Mouse (Mus musculus) frontal cortex, postnatal 10 days (tissue): ENCODE results near the gene Cdc5l.
A peak's percentile ranks its signal among the peaks of the same experiment; 100 is the strongest.
"Not testable (repeated sequence)": the region's sequence is repeated elsewhere in the genome, so short reads cannot be mapped to it uniquely, and the experiment has no call there.

Experiments used
- DNase-seq, 2 experiments: peaks; one replicate each; pipeline ENCODE4 v3.0.0; 2022; ENCODE audit warnings: low spot score in 2 of 2, mixed read lengths in 1 of 2

The Cdc5l gene

DNA sequence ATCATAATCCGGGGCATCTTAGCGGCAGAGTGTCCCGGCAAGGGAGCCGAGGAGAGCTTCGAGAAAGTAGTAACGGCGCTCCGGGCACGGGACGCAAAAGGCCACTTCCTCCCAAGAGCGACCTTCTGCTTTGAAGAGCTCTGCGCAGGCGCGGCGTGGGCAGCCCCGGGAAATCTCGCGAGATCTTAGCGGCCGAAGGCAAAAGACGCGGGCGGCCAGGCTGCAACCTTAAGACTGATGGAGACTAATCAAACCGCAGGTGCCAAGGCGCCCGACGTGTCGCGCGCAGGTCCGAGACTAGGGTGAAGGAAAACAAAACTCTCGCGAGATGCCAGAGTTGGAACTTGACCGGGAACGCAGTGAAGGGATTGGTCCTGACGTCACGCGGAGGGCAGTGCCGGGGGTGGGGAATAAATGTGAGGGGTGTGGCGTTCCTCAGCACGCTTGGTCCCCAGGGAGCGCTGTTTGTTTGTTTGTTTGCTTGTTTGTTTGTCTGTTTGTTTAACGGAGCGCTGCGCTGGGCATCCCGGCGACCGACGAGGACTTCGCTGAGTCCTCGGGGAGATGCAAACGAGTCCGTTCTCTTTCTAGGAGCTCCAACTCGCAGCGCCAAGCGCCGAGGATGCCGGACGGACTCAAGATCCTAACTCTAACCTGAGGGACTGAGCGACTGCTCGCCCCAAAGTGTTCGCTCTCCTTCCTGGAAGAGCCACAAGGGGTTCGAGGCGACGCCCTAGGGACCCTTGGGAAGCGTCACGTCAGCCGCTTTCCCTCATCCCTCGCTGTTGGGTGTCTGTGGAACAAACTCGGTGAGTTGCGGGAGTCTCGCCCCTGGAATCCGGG is at the start of gene Cdc5l:
Gene Cdc5l (minus strand): TSS at position 319 of the 843 bp plus-strand sequence.
- DNase-seq: peak; percentile 96 to 97

DNA sequence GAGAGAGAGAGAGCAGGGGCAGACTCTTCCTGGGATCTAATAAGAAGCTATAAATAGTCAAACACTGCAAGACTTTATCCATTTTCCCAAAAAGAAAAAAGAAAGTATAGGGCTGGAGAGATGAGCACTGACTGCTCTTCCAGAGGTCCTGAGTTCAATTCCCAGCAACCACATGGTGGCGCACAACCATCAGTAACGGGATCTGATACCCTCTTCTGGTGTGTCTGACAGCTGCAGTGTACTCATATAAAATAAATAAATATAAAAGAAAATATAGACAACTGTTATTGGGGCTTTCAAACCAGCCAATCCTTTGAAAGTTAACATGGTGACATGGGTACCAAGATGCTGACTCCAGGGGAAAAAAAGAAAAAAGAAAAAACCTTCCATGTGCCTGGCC is 46.9 kb upstream of the Cdc5l start:
- DNase-seq: no peak

DNA sequence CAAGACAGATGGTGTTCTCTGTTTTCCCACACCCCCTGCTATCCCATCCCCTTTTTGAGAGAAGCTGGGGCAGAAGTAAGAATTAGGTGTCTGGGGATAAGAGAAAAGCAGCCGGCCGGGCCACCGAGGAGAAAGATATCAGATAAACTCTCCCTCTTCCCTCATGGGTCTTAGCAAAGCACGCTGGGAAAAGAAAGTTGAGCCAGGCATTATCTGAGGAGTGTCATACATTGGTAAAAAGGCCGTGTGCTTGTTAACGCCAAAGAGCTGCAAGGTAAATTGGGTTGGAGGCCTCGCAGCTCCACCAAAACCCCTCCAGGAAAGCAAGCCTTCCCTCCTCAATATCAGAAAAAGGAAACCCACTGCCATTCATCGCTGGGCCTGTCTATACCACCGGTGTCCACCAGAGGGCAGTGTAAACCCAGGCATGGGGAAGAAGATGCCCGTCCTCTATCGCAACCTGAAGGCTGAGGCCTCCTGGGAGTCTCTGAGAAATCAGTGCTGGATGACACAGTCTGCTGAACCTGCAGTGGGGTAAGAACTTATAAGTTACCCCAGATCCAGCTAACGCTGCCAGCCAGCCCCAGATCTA is 44.8 kb upstream of the Cdc5l start:
- DNase-seq: peak; percentile 48 to 83

DNA sequence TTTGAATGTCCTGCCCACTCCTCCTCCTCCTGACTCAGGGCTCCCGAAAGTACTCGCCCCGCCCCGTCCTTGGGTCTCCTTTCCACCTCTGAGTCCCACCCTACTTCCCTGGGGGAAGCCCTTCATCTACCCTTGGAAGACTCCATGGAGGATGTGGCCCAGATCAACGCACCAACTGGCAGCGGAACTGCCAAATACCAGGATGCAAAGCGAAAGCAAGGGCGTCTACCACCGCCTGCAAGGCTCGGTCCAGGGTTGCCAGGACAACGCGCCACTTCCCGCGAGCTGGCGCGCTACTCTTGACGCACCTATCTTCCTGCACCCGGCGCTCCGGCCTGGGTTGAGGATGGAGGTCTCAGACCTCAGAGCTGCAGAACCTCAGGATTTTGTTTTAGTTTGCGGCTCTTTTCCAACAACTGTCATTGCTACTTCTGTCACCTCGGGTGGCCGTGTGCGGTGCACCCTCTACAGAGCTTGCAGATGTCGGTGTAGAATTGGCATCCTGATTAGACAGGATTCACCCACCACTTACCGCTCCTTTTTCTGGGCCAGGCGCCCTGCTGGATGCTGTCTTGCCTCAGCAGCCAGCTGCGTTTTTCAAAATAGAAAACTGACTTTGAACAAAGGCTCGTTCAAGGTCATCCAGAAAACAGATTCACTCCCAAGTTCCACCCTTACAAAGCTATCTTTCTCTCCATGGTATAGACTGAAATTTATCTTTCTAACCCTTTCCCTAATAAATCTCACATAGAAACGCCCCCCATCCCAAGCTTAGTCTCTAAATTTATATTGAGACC is 41.3 kb upstream of the Cdc5l start, which contains the start of gene Spats1:
Gene Spats1 (minus strand): TSS at position 747 of the 797 bp plus-strand sequence.
- peak; percentile 79 to 83 for DNase-seq

DNA sequence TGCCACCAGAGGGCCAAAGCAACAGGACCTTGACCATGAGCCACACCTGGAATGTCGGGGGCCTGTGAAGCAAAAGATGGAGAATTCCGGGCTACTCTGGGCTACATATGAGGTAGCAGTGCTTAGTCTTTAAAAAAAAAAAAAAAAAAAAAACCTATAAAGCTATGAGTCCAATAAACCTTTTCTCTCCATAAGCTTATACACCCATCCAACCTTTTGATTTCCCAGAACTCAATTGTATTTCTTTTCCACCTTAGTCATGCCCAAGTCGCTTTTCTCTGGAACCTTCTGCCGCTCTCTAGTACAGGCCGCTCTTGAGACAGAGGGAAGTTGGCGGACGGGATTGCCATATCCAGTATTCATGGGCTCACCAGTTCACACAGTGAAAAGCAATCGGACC is 40.6 kb upstream of the Cdc5l start:
- no peak for DNase-seq

DNA sequence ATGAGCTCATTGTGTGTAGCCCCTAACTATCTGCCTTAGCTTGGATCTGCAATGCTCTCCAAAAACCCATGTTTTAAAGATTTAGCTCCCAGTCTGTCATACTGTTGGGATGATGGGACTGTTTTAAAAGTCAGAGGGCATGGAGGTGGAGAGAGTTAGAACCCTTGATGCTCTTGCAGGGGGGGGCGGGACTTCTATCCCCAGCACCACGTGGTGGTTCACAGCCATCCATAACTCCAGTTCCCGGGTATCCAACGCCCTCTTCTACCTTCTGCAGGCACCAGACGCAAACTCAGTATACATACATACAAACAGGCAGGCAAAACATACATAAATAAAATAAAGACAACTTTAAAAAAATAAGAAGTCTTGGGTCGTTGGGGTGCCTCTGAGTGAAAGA is 40.1 kb upstream of the Cdc5l start:
- DNase-seq: no peak

DNA sequence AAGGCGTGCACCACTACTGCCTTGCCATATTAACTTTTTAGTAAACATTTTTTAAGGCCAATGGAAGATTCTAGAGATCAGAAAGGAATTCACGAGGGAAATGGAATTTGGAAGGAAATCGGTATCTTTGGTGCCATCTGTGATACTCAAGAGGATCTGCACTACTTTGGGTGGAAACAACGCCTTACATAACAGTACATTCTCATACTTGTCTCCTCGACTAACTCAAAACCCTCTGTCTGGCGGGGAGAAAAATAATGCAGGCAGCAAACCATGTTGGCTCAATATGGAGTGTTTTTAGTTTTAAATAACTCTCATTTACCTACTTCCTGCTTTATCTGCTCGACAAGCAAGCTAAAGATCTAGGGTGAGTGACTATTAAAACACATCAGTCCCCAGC is 37.2 kb upstream of the Cdc5l start:
- no peak for DNase-seq

DNA sequence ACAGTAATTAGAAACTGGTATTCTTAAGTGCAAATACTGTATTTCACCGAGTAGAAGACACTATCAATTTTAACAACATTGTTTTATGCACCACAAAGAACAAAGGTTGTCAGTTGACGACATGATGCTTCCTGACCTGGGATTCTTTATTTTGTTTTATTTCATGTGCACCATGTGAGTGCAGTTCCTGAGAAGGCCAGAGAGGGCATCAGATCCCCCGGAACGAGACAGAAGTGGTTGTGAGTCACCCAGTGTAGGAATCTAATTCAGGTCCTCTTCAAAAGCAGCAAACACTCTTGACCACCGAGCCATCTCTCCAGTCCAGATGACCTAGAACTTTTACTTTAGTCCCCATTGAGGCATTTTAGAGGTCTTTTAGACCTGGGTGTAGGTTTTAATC is 34.8 kb upstream of the Cdc5l start:
- no peak for DNase-seq

DNA sequence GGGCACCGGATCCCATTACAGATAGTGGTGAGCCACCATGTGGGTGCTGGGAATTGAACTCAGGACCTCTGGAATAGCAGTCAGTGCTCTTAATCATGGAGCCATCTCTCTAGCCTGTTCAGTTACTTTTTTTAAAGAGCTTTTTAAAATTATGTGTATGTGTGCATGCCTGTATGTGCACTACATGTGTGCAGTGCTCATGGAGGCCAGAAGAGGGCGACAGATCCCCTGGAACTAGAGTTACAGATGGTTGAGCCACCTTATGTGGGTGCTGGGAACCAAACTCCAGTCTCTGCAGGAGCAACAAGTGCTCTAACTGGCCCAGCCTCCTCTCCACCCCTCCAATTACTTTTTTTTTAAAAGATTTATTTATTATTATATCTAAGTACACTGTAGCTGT is 33.2 kb upstream of the Cdc5l start:
- DNase-seq: no peak

DNA sequence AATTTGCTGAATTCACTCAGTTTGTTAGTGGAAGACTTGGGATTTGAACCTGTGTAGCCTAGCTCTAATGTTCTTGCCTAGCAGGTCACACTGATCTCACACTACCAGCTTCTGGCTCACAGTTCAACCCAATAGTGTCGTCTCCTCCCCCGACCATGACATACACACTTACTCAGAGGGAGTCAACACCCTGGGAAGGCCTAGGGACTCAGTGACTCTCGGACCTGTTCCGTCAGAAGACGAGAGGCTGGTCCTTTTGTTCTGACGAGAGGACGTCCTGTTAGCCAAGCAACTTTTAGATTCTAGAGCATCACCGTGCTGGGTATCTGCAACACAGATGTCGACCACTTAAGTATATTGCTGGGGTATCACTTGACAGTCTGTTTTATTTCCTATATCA is 30.7 kb upstream of the Cdc5l start:
- DNase-seq: no peak

DNA sequence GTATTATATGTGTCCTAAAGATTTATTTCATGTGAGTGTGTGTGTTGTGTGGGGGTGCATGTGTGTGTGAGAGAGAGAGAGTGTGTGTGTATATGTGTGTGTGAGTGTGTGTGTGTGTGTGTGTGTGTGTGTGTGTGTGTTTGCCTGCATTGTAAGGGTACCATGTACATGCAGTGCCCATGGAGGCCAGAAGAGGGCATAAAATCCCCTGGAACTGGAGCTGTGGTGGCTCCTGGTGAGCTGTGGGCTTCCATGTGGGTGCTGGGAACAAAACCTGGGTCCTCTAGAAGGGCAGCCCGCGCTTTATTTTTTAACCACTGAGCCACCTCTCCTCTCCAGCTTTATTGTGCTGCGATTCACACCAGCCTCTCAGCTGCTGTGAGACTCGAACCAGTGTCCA is 29.0 kb upstream of the Cdc5l start:
- no peak for DNase-seq

DNA sequence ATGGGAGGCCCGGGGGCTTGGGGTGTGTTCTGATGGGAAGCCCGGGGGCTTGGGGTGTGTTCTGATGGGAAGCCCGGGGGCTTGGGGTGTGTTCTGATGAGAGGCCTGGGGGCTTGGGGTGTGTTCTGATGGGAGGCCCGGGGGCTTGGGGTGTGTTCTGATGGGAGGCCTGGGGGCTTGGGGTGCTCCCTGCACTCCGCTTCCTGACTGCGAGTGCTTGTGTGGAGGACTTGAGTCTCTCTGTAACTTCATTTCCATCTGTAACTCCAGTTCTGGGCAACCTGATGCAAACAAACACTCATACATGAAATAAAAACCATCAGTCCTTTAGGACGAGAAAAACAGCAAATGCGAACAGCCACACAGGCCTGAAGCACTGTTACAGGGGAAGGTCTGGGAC is 25.5 kb upstream of the Cdc5l start:
- no peak for DNase-seq

DNA sequence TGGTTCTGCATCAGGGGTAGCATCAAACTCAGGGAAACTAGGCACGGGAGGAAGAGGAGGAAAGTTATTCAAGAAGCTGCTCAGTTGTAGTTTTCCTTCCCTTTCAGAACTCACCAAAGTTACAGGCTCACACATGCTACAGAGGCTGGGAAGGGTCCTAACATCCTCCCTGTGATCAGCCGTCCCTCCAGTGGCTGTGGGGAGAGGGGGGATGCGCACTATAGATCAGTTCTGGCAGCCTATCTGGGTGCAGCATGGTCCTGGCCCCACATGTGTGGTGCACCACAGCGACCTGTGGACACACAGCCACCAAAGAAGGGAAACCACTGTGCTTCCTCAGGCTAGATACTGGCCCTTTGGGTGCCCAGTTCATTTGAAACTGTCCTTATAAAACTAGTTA is 25.0 kb upstream of the Cdc5l start:
- no peak for DNase-seq

DNA sequence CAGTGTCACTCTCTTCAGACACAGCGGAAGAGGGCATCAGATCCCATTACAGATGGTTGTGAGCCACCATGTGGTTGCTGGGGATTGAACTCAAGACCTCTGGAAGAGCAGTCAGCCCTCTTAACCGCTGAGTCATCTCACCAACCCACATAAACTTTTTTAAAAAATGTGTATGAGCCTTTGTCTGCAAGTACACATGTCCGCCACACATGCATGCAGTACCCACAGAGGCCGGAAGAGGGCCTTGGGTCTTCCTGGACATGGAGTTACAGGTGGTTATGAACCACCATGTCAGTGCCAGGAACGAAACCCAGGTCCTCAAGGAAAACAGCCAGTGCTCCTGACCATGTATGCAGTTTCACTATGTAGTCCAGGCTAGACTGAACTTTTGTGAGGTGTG is 23.9 kb upstream of the Cdc5l start:
- no peak for DNase-seq

DNA sequence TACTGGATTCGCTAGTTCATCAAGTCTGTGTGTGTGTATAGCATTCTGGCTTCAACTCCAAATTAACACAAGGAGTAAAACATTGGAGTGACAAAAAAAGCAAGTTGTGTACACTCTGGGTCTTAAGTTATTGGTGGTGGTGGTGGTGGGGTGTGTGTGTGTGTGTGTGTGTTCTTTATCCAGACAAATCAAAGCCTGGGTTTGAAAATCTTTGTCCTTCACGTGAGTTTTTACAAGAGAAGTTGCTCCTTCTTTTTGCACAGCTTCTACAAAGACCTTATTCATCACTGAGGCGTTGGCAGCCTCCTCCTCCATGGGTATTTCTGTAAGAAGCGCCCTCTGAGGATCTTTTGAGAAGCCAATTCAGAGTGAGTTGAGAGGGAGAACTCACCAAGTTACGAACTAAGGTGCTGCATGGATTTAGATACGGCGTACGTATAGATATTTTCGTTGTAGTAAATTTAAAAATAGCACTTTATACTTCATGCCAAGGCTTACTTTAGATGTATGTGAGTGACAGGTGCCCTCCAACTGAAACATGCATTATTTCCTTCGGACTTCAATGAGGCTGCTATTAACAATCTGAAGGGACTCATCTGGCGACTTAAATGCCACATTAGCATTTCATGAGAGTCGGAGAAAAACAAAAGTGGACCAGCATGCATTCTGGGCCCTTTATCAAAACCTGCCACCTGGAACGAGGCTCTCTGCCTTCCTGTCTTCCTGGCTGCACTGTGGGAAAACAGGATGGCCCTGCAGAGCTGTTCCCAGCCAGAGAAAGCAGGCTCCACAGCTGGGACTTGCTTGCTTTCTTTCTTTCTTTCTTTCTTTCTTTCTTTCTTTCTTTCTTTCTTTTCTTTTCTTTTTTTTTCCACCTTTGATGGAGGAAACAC is 23.0 kb upstream of the Cdc5l start:
- DNase-seq: no peak

DNA sequence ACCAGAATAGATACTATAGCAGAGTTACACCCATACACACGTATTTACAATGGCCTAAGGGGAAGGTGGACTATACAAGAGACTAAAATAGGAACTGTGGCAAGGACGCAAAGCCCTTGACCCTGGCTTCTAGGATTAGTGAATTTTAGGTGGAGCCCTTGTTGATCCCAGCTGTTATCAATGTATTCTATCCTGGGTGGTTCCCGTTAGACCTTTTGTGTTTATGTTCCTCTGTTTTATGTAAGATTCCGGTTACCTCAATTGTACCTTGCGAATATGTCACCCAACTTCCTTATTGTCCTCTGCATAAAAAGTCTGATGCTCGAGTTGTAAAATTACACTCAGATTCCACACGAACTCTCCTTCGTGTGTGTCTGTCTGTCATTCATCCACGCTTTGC is 22.2 kb upstream of the Cdc5l start:
- DNase-seq: not testable (repeated sequence)

DNA sequence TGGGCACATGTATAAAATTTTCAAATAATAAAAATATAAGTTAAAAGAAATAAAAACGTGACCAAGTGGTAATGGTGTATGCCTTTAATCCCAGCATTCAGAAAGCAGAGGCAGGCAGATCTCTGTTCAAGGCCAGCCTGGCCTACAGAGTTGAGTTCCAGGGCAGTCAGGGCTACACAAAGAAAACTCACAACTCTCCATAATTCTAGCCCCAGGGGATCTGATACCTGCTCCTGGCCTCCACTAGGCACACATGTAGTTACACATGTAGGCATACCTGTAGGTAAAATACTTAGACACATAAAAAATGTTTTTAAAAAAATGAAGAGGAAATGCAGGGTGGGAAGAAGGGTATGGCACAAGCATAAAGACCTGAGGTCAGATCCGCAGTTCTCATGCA is 21.3 kb upstream of the Cdc5l start:
- no peak for DNase-seq

DNA sequence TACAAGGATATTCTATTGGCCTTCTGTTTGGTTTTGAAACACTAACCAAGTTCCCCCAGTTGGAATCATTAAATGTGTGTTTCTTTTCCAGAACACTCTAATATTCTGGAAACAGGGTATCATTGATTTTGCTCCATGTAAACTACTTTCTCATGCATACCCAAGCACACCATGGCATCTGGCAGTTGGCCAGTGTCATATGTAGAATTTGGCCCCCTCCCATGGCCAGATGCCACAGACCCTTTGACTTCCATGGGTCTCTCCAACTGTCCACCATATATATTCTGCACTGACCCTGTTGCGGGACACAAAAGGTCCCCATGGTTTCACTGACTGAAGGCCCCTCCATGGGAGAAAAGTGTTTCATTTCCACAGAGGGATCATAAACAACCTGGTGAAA is 18.7 kb upstream of the Cdc5l start:
- DNase-seq: no peak

DNA sequence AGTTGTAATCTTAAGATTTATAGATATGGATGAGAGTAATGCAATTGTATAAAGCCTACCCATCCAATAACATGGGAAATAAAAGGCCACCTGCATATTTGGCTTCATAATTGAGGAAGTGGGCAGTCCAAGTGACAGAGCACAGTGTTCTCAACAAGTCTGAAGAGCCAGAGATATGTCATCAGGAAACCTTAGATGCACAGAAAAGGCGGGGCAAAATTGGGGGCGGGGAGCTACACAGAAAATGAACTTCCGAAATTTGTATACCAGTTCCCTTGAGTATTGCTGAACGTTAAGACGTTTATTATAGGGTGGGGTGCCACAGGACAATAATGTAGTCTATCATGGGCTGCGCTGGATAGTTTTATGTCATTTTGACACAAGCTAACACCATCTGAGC is 16.6 kb upstream of the Cdc5l start:
- DNase-seq: no peak

DNA sequence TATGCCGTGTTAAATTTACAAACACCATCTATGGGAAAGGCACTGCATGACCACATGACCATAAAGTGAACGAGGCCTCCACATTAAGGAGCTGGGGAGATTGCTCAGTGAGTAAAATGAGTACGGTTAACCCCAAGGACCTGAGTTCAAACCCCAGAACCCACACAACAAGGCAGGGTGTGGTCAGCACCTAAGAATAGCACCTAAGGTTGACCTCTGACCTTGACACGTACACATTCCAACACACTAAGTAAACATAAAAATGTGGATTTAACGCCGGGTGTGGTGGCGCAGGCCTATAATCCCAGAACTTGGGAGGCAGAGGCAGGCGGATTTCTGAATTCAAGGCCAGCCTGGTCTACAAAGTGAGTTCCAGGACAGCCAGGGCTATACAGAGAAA is 16.0 kb upstream of the Cdc5l start:
- DNase-seq: no peak

DNA sequence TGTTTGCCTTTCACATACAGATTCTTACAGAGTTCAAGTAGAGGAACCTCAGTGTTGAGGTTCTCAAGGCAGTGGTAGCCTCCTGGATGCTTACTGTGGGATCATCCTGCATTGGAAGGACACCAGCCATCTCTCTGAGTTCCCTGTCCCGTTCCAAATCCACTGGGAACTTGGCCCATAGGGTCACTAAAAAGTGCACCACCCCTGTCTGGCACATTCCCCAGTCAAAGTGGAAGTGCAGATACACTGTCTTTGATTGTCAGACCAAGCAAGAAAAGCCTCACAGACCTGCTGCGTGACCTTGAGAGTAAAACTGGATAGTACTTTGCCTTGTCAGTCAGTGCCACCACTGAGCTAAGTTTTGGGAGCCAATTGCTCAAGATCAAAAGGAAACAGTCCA is 13.5 kb upstream of the Cdc5l start:
- DNase-seq: no peak

DNA sequence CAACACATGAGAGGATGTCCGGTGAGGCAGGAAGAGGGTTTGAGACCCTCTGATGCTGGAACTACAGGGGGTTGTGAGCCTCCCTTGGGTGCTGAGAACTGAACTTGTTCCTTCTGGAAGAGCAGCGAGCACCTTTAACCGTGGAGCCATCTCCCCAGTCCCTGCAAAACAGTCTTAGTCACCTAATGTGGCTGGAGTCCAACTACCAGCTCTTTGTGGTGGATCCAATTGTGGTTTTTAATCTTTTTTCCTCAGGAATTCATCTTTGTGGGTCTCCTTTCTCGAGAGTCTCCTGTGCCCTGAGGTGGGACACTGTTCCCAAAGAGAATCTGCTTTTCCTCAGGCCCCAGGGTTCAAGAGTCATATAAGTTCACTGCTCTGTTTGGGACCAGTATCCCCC is 12.4 kb upstream of the Cdc5l start:
- no peak for DNase-seq
